Mouse (Mus musculus) Muller cell, postnatal 12 days (primary cell): ENCODE measurements around the gene Pemt.
A peak's percentile ranks its signal among the peaks of the same experiment; 100 is the strongest.

Experiments used
- DNase-seq: peaks from one replicate; pipeline ENCODE4 v3.0.0-alpha.2; 2015; ENCODE audit errors: inconsistent ontology term

Pemt gene

DNA sequence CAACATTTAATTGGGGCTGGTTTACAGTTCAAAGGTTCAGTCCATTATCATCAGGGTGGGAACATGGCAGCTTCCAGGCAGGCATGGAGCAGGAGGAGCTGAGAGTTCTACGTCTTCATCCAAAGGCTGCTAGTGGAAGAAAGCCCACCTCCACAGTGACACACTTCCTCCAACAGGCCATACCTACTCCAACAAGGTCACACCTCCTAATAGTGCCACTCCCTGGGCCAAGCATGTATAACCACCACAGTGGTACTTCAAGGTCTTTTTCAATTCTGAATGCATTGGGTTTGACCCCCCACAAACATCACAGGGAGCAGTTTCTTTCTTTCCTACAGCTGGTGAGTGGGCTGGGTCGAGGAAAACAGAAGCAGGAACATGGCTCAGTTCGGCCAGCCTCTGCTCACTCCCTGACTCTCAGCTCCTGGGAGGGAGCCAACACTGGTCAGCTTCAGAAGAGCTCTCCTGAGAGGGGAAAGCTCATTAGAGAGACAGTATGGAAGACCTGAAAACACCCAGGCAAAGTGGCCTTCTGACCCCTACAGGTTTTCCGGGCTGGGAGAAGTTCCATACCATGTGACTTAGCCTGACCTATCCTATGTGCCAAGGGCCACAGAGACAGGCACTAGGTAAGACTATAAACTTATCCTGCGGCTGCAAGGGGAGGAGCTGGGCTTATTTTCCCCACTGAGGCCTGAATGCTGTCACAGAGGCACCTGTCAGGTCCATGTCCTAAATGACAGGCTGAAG, 44.9 kb downstream of the Pemt start:
- no peak for DNase-seq

DNA sequence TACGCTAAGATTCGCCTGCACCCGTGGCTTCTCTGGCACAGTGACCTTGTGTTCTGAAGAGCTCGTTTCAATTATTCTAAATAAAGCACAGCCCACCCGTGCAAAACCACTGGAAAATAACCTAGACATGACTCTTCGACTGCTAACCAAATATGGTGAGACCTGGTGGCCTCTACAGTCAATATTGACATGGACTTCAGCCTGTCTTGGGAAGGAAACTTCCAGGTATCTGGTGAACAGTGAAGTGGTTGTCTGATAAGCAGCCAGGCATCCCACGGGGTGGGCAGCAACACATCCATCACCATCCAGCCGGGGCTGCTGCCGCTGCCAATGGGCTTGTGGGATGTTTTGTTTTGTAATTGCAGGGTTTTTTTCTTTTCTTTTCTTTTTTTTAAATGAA, 52.0 kb downstream of the Pemt start:
- no peak for DNase-seq

DNA sequence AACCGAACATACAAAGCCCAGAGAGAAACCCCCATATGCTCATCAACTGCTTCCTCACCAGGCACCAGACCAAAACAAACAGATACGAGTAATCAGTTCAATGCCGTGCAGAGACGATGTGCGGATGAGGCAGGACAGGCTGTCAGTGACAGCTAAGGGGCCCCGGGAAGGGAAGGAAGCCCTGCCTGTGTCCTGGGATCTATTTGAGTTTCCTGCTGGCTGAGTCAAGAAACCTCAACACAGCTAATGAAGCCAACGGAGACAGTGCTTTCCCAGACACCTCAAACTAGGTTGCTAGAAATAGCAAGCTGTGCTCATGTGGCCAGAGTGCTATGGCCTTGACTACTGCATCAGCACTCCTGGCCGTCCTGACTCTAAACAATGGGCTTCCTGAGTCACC, 54.9 kb downstream of the Pemt start:
- DNase-seq = no peak

DNA sequence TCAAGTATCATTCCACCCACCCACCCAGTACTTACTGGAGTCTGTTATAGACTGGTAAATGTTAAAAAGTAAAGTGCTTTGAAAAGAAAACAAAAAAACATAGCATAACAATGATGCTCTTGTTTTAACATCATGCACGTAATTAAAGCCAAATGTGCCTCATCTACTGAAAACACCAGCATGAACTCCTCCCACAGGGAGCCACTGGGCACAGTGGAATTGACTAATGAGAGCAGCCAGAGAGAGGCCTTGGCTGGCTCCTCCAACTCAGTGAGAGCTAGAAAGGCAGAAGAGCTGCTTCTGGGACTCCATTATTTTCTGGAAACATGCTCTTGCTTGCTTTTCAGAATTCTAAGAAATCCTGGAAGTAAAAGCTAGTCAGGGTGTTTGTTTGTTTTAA, 56.9 kb downstream of the Pemt start:
- no peak for DNase-seq

DNA sequence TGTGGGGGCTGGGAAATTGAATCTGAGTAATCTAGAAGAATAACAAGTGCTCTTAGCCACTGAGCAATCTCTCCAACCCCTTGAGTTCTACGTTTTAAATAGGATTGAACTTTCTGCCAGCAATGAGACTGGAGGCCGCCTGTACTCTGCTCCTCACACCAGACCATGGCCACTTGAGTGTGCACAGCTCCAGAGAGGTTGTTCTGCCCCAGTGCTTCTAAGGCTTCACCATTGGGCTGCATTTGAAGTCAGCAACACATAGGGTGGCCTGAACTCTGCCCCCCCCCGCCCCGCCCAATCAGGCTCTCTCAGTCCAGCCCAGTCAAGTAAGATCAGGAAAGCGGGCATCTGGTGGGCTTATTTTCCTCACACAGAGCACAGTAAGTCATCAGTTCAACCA, 68.5 kb downstream of the Pemt start:
- DNase-seq = no peak

DNA sequence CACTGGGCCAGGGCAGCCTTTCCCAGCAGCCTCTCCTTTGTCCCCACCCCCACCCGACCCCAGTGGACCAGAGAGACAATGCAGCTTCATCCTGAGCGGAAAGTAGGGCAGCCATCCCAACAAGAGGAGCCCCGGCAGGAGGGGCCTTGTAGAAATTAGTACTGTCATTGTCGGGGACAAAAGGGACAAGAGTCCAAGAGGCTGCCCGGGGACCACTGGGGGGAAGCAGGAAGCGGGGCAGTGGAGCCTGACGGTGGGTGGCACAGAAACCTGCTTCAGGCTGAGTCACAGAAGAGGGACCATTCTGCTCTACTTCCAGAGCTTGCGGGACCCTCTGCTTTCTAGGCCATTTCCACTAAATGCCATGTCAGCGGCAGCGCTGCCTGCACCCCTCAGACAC, 71.0 kb downstream of the Pemt start:
- peak; percentile 31 for DNase-seq

DNA sequence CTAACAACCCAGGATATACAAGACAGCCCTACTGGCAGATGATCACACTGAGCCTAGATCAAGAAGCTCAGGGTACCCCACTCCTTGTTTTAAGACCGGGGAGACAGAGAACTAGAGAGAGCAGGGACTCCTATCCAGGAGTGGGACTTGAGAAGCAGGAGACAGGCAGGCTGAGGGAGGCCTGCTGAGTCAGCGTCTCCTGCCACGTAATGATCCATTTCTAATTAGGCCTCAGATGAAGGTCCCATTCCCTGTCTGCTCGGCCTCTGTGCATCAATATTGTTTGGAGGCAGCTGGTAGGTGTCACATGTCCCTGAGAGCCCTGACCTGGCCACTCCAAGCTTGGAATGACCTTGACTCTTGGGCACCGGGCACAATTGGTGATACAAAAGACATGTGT, 72.9 kb downstream of the Pemt start:
- no peak for DNase-seq

DNA sequence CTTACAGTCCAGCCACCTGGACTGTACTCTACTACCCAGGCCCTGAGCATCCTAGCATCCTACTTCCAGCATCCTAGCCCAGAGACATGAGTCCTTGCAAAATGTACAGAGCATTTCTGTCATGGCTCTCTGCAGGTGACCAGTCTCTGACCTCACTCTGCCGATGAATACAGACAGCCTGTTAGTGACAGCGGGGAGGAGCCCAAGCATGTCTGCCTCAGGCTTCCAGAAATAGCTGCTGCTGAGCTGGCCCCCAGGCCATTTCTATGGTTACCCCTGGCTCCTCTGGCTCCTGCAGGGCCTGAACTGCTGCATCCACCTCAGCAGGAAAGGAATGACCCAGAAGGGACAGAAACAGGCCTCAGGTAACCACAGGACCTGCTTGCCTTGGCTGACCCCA, 74.6 kb downstream of the Pemt start:
- peak; percentile 24 for DNase-seq

DNA sequence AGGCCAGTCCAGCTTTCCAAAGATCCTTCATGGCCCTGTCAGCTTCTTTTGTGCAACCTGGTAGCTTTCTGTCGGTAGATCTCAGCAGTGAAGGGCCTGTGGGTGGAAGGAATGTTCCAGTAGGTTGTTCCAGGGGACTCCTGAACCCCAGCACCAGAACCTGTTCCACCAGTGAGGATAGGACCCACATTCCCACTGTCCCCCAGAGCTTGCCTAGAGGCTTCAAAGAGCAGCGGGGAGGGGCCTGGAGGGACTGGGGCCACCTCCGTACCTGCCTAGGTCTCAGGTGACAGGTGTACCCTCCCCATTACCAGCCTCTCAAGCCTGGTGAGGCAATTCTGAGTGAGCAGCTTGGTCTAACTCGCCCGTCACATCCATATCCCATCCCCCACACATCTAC, 75.5 kb downstream of the Pemt start:
- DNase-seq = no peak

DNA sequence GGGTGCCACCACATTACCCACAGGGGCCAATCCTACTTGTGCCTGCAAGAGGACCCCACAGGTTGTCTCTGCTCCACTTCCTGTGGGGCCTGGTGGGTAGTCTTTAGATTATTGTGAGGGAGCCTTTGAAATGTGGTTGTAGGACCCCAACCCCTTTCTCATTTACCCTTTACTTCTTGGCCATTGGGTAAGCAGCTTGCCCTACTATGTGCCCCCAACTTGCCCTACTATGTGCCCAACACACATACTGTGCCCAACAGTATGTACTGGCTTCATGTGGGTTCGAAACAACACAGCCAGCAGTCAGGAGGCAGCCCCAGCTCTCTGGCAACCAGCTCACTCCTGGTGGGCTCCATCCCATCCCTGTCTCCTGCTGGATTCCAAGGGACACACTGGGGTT, 78.5 kb downstream of the Pemt start:
- DNase-seq = no peak

DNA sequence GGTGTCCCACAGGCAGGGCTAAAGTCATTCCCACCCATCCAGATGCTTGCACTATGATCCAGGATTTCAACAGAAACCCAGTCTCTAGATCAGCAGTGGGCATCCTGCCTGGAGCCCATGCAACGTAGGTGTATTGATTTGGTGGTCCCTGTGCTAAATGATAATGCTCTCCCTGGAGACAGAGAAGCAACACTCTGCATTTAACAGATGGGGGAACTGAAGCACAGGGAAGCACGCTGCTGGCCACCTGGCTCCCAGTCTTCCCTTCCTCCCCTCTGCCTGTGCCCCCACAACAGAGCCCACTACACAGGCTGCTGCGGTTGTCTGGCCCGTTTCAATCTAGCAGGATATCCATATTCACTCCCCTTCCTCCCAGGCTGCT, 80.2 kb downstream of the Pemt start:
- no peak for DNase-seq

DNA sequence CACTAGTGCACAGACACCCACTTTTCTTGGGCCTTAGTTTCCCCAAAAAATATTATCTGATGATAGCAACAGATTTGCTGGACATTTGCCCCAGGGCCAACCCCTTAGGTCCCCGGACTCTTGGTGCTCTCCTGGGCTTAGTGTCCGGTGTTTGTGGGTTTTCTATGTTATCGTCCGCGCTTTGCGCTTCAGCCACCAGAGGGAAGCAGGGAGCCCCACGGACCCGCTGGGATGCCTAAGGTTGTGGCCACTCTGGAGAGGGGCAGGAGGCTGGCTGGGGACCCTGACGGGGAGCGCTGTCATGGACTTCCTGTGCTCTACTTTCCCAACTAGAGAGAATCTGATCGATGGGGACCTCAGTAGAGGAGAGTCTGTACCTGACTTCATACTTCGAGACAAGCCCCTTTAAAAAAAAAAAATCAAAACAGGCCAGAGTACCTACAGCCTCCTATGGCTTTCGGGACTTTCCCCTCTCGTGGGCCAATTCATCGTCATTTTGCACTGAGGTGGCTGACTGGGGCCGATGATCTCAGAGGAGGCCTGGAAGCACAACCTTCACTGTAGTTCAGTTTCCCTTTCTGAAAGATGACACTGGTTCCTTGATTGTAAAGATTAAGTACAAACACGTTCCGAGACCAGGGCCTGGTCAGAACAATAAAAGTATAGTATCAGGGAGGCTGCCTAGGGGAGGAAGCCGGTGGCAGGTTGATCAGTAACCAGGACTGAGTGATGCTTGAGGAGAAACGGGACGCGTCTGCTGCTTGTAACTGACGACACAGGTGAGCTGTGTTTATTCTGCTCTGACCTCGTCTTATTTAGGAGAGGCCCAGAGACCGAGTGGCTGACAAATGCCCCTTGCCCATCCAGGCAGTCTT, 80.8 kb downstream of the Pemt start:
- DNase-seq = peak; percentile 87

DNA sequence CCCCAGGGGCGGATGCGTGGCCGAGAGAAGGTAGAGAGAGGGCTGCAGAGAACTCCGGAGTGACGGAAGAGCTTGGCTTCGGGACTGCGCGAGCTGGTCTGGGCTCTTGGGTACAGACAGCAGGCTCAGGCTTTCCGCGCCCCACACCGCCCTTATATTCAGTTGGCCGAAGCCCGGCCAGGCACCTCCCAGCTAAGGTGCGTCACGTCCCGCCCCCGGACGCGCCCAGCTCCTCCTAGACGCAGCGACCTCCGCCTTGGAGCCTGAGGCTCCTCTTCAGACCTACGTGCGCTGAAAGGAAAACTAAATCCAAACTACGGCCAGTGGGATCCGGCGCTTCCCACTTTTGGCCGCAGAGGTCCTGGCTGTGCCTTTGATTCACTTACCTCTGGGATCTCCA, 81.5 kb downstream of the Pemt start, which contains the start of gene Rasd1:
TSS of gene Rasd1 (minus strand) at position 127 of the 400 bp plus-strand sequence.
- peak; percentile 89 for DNase-seq

DNA sequence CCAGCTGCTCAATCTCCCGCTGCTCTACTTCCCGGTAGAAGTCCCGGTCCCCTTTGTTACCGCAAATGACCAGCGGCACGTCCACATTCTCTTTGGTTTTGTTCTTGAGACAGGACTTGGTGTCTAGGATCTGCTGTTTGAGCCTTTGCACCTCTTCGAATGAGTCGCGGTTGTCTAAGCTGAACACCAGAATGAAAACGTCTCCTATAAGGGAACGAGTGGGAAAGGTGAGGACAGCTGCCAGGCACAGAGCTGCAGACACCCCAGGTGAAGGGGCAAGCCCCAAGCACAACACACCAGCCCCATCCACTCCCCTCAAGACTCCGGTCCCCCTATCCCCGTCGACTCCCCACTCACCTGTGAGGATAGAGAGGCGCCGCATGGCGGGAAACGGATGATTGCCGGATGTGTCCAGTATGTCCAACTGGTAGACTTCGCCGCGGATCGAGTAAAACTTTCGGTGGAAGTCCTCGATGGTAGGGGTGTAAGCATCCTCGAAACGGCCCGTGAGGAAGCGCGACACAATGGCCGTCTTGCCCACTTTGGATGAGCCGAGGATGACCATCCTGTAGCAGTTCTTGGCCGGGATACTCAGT, 82.0 kb downstream of the Pemt start:
- DNase-seq = peak; percentile 31

DNA sequence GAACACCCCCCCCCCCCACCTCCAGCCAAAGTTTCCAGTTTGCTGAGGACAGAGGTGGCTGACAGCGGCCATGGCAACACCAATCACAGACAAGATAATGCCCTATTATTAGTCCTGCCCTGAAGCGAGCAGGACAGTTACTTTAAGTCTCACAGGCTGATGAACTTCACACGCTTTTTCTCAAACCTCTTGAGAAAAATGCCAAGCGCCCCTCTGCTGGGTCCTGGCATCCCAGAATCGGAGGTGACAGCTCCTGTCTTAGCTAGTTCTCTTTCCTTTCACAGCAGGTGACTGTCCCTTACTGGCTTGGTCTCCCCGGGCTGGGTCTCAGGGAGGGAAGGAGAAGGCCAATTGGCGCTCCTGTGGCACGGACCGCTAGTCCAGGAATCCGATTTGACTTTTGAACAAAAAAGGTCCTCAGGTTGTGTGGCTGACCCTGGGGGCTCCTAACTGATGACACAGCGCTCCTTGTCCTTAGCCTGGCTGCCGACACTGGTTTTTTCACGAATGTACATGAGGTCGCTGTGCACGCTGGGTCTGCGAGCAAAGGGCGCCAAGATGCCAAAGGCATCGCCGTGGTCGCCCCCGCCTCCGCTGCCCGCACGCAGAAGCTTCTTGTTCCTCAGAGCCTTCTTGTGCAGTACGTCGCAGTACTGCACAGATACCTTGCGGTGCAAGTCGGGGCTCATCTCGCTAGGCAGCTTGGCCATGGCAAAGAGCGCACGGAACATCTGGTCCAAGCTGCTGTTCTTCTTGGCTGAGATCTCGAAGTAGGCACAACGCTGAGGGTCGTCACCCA, 82.7 kb downstream of the Pemt start:
- peak; percentile 17 for DNase-seq

DNA sequence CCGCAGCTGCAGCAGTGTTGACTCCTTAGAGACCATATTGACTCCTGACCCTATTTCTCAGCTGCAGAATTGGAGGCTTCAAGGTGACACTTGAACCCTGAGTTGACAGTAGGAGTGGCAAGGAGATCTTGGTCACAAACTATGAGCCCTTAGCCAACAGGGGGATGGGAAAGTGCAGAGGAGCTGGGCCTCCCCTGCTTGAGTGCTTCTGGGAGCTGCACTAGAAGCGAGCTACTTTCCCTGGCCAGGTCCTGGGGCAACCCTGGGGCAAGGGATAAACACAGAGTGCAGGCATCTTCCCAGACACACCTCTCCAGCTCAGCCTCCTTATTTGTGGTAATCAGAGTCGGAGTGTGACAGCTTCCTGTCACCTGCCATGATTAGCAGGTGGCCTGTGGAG, 83.7 kb downstream of the Pemt start:
- DNase-seq = no peak

DNA sequence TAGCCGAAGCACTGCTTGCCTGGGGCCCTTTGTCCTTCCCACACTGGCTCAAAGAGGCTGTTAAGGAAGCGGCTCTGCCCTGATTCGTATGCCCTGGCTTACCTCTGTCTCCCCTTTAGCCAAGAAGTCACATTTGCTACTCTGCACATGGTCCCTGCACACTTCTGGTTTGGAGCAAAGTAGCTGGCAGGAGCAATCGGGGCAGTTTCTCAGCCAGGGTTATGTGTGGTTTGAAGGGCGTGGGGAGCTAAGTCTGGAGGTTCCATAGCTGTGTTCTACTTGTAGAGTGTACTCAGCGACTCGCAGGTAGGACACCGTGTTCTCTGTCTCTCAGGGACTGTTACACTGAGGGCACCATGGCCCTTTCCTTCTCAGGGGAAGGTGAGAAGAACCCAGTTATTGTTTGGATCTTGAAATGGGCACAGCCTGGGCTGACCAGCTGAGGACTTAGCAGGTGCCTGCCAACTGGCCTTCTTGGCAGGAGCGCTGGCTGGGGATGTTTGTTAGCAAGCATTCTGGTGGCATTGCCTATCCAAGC, 84.9 kb downstream of the Pemt start:
- DNase-seq = no peak

DNA sequence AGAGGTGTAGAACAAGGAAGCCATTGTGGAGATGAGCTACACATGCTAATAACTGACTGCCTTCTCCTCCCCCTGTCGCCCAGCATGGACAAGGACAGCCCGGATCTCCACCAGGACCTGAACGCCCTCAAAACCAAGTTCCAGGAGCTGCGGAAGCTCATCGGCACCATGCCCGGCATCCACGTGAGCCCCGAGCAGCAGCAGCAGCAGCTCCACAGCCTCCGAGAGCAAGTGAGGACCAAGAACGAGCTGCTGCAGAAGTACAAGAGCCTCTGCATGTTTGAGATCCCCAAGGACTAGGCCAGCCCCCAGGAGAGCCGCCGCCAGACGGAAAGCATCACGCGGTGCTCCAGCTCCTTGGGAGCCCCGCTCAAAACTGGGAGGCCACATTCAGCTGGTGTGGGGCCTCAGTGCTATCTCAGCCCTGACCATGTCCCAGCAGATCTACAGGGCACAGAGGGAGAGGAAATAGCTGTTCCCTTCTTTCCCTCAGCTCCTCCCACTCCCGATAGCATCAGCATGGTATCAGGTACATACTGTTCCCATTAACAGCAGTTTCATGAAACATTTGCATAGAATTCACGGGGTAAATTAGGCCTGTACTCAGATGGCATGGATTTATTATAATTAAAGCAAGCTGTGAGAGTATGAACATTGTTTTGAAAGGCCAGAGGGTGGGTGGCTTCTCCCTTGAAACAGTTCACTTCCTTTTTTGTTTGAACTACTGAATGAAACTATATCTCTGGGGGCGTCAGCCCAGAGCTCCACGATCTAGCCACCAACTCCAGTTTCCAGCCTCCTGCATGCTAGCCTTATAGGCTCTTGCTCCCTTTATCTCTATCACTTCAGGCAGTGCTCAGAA, 85.6 kb downstream of the Pemt start:
- no peak for DNase-seq

DNA sequence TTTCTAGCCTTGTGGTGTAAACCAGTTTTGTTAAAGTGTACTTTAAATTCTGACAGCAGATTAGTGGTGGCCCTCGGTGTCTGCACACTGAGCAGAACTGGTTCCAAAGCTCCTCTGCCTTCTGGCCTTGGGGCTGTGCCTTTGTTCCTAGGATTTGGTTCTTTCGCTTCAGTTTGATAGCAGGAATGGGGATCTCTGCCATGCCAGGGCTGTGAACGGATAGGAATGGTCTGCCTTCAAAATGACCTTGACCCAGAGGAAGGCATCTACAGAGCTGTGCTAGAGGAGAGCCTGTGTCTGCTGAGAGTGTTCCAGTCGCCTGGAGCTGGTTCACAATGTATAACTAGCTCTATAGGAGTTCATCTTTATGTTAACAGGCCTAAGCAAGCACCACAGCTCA, 86.8 kb downstream of the Pemt start:
- no peak for DNase-seq

DNA sequence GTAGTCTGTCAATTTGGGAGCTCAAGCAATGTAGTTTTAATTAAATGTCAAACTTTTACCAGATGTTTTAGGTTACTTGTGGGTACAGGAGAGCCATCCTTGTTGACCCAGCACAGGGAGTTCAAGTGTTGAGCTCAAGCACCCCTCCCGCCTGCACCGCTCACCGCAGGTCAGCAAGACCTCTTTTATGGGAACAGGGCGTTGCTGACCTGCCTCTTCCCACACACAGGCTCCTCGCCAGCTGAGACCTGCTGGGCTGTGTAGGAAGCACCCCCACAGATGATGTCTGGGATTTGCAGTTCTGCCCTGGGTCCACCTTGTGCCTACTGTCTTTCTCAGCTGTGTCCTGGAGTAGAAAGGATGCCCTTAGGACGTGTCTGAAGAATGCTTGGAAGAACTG, 89.5 kb downstream of the Pemt start:
- DNase-seq = no peak

DNA sequence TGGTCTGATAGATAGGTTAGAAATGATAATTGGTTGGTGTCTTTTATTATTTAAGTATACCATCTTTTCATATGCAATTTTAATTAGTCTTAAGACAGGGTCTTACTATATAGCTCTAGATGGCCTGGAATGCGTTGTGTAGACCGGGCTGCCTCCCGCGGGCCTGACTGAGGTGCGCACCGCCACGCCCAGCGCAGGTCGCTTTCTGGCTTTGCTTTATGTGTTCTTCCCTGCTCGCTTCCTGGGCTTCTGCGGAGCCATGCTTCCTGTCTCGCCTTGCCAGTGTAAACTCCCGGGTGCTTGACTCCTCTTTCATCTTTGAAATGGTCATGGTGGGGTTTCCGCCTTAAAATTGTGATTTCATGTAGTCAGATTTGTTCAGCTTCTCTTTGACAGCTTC, 93.4 kb downstream of the Pemt start:
- no peak for DNase-seq
